Mouse (Mus musculus) liver, postnatal 0 days (tissue): ENCODE data around the gene Gm9774. TPM values are rescaled to one million over a fixed set of nuclear protein-coding genes. Genes with fewer than 3 reads are reported as not detected.

Experiments used
- ATAC-seq: fragments of 200-750 bp; cut with Nextera tagmentation; 2 replicates; pipeline ENCODE4 v1.8.0; 2017; ENCODE audit warnings: mild to moderate bottlenecking, moderate library complexity
- DNase-seq: peaks from one replicate; pipeline ENCODE4 v3.0.0-alpha.2; 2016
- H3K27ac ChIP-seq: fragments of 300-500 bp; sonication (generic); 2 replicates; pipeline ENCODE4 v1.5.1; 2014; ENCODE audit warnings: antibody characterized with exemption, moderate library complexity, mild to moderate bottlenecking, low read depth
- H3K27me3 ChIP-seq: fragments of 300-500 bp; sonication (generic); 2 replicates; pipeline ENCODE4 v1.6.1; 2014; ENCODE audit warnings: low read length, control low read depth, mixed read lengths; ENCODE audit not compliant: insufficient read depth
- H3K36me3 ChIP-seq: fragments of 300-500 bp; sonication (generic); replicated peaks from 2 replicates; pipeline ENCODE4 v1.6.1; 2014; ENCODE audit warnings: mild to moderate bottlenecking, control low read depth, low read length, moderate library complexity, mixed read lengths; ENCODE audit not compliant: insufficient read depth
- H3K4me1 ChIP-seq: fragments of 300-500 bp; sonication (generic); 2 replicates; pipeline ENCODE4 v1.6.1; 2014; ENCODE audit warnings: antibody characterized with exemption, mild to moderate bottlenecking, control low read depth; ENCODE audit not compliant: insufficient read depth
- H3K4me2 ChIP-seq: fragments of 300-500 bp; sonication (generic); 2 replicates; pipeline ENCODE4 v1.6.1; 2014; ENCODE audit warnings: low read depth, mild to moderate bottlenecking, low read length, moderate library complexity, mixed read lengths
- H3K4me3 ChIP-seq: fragments of 300-500 bp; sonication (generic); 2 replicates; pipeline ENCODE4 v1.5.1; 2014; ENCODE audit warnings: low read depth, low read length
- H3K9ac ChIP-seq: fragments of 300-500 bp; sonication (generic); replicated peaks from 2 replicates; pipeline ENCODE4 v1.6.1; 2014; ENCODE audit warnings: mild to moderate bottlenecking, moderate library complexity
- H3K9me3 ChIP-seq: fragments of 300-500 bp; sonication (generic); 2 replicates; pipeline ENCODE4 v1.6.1; 2016; ENCODE audit warnings: mild to moderate bottlenecking, control low read depth, low read length, mixed read lengths
- CTCF ChIP-seq: sonication (generic); IDR thresholded peaks from 2 replicates; pipeline ENCODE4 v1.5.1; 2016; ENCODE audit warnings: antibody characterized with exemption, low read depth
- EP300 ChIP-seq: IDR thresholded peaks from 2 replicates; pipeline ENCODE4 v1.6.1; 2016; ENCODE audit warnings: antibody characterized with exemption, low read depth, mild to moderate bottlenecking
- WGBS: fragments of 180-500 bp; shearing (Covaris S2); extraction: QIAGEN DNeasy Blood & Tissue Kit; methylation state at CpG from one replicate; pipeline ENCODE4 v1.1.7; 2014; ENCODE audit not compliant: insufficient replicate concordance; 5-methylcytosine and 5-hydroxymethylcytosine counted together
- polyA plus RNA-seq: library from polyadenylated mRNA; unstranded; fragments of >200 nt; fragmentation: Nextera tagmentation; extraction: Ambion mirVana; gene quantifications from 2 replicates; pipeline ENCODE4 v1.2.1, GENCODE M21; 2015

Gene Gm9774
- polyA plus RNA-seq, 1 experiment from 2014 or later: 4.5 TPM

- Histone ChIP-seq H3K27ac (no peak within 1 kb of the TSS), H3K4me3 (no peak within 1 kb of the TSS), H3K27me3 (no peaks in the 10 kb centered on the region), H3K4me1 (no peaks in the 10 kb centered on the region), H3K4me2 (no peak within 1 kb of the TSS), H3K9ac (no peak within 1 kb of the TSS), H3K9me3 (no peaks in the 10 kb centered on the region), H3K36me3 (no peaks in the 10 kb centered on the region)
- DNase-seq (no peak), ATAC-seq (no peak)
- 91% methylated on average over 3 of the region's 3 CpGs for WGBS
- TF ChIP-seq CTCF (no peak), EP300 (no peak)
Observed at GRCm38 (mm10) chr3:92438689-92439088, 9.5 kb upstream of the Gm9774 start, which contains the start of gene Sprr1b. Sprr1b (minus strand) TSS chr3:92438789.

DNA sequence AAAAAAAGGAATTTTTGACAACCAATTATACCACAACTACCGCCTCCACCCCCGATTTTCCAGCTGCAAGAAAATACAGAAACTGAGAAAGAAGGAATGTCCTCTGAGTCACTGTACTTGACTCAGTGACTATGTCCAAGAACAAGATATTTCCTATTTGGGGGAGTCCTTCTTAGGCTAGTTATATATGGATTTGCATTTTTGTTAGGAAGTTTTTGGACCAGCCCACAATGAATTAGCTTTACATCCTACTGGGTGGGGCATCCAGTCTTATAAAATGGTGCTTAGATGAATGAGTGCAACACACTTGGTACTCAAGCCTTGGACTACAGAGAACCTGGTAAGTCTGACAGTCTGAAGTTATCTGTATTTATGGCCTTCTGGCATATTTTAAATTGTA, 3.1 kb upstream of the Gm9774 start, which contains the start of gene Sprr2k:
TSS of gene Sprr2k (plus strand) at position 301 of the 400 bp plus-strand sequence.
- no peak within 1 kb of the TSS for H3K4me3 ChIP-seq
- H3K4me1 ChIP-seq: no peaks in the 10 kb centered on the region
- H3K4me2 ChIP-seq: no peak within 1 kb of the TSS
- TF ChIP-seq EP300 (no peak), CTCF (no peak)
- peaks cover 3% of the 10 kb centered on the region; the same call in 1 of the 2 replicates for H3K9me3 ChIP-seq
- DNase-seq: no peak
- no peaks in the 10 kb centered on the region for H3K36me3 ChIP-seq
- no peak within 1 kb of the TSS for H3K9ac ChIP-seq
- no peak for ATAC-seq
- H3K27ac ChIP-seq: no peak within 1 kb of the TSS
- 88% methylated on average over 2 of the region's 2 CpGs for WGBS
- no peaks in the 10 kb centered on the region for H3K27me3 ChIP-seq

GRCm38 (mm10) chr3:92417782-92418181, 11.4 kb downstream of the Gm9774 start, which contains the start of gene Sprr2j-ps:
Sprr2j-ps (plus strand) TSS chr3:92418082.
- Histone ChIP-seq H3K9ac (no peak within 1 kb of the TSS), H3K4me3 (no peak within 1 kb of the TSS), H3K4me2 (no peak within 1 kb of the TSS), H3K9me3 (no peaks in the 10 kb centered on the region), H3K4me1 (no peaks in the 10 kb centered on the region), H3K27ac (no peak within 1 kb of the TSS), H3K27me3 (no peaks in the 10 kb centered on the region), H3K36me3 (no peaks in the 10 kb centered on the region)
- WGBS: 80% methylated on average over 2 of the region's 2 CpGs
- TF ChIP-seq CTCF: no peak
- TF ChIP-seq EP300: no peak
- DNase-seq: no peak
- no peak for ATAC-seq

GRCm38 (mm10) chr3:92407691-92408090, 21.5 kb downstream of the Gm9774 start, which contains the start of gene Sprr2i:
Sprr2i (plus strand) TSS chr3:92407991.
- no peak within 1 kb of the TSS for H3K4me3 ChIP-seq
- H3K4me1 ChIP-seq: no peaks in the 10 kb centered on the region
- H3K36me3 ChIP-seq: no peaks in the 10 kb centered on the region
- WGBS: 76% methylated on average over 2 of the region's 2 CpGs
- no peaks in the 10 kb centered on the region for H3K9me3 ChIP-seq
- no peak within 1 kb of the TSS for H3K4me2 ChIP-seq
- H3K27ac ChIP-seq: no peak within 1 kb of the TSS
- ATAC-seq (no peak), DNase-seq (no peak)
- no peak within 1 kb of the TSS for H3K9ac ChIP-seq
- TF ChIP-seq EP300: no peak
- TF ChIP-seq CTCF: no peak
- no peaks in the 10 kb centered on the region for H3K27me3 ChIP-seq

DNA sequence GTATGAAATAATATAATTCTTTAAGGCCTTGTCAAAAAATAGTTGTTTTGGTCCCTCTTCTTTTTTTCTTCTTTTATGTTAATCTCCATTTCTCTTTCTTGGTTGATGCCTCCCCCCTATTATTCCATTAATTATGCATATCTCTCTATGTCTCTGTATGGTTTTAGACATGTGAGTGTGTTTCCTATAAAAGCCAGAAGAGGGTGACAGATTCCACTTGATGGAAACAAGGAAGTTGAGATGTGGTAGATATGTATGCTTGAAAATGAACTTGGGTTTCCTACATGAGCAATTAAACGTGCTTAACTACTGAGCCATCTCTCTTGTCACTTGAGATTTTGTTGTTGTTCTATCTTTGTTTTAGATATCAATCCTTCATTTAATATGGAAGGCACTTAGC, 34.9 kb downstream of the Gm9774 start:
- Histone ChIP-seq H3K27me3 (no peaks in the 10 kb centered on the region), H3K9ac (no peak overlapping the region), H3K27ac (no peak overlapping the region), H3K36me3 (no peaks in the 10 kb centered on the region), H3K4me2 (no peak overlapping the region), H3K4me3 (no peak overlapping the region), H3K4me1 (no peaks in the 10 kb centered on the region), H3K9me3 (no peaks in the 10 kb centered on the region)
- DNase-seq (no peak), ATAC-seq (no peak)
- TF ChIP-seq CTCF (peak; percentile 36; the same call in 1 of the 2 replicates), EP300 (no peak)
- WGBS: 28% methylated on average over 1 of the region's 1 CpGs

- Histone ChIP-seq H3K27ac (no peak within 1 kb of the TSS), H3K27me3 (no peaks in the 10 kb centered on the region), H3K9ac (no peak within 1 kb of the TSS), H3K4me2 (no peak within 1 kb of the TSS), H3K36me3 (no peaks in the 10 kb centered on the region), H3K9me3 (no peaks in the 10 kb centered on the region), H3K4me1 (no peaks in the 10 kb centered on the region), H3K4me3 (no peak within 1 kb of the TSS)
- ATAC-seq (no peak), DNase-seq (no peak)
- 69% methylated on average over 1 of the region's 1 CpGs for WGBS
- TF ChIP-seq EP300 (no peak), CTCF (no peak)
Observed at GRCm38 (mm10) chr3:92385385-92385784, 43.8 kb downstream of the Gm9774 start, which contains the start of gene Sprr2h. Sprr2h (plus strand) TSS chr3:92385685.

Other genes starting within 250 kb of the Gm9774 start
- gene Sprr2a1, start 213.6 kb downstream of the Gm9774 start, polyA plus RNA-seq: not detected in 2 replicates
- 0.21 TPM in 1 of 2 replicates, not detected in the other for gene Sprr2a2, start 213.5 kb downstream of the Gm9774 start, polyA plus RNA-seq
- not detected in 2 replicates for gene Sprr2a3, start 144.0 kb downstream of the Gm9774 start, polyA plus RNA-seq
- gene Sprr2b, start 112.8 kb downstream of the Gm9774 start, polyA plus RNA-seq: not detected in 2 replicates
- gene Sprr2d, start 90.3 kb downstream of the Gm9774 start, polyA plus RNA-seq: not detected in 2 replicates
- not detected in 2 replicates for gene Sprr2e, start 77.3 kb downstream of the Gm9774 start, polyA plus RNA-seq
- not detected in 2 replicates for gene Sprr2f, start 64.2 kb downstream of the Gm9774 start, polyA plus RNA-seq
- not detected in 2 replicates for gene Sprr2h, start 43.7 kb downstream of the Gm9774 start, polyA plus RNA-seq
- not detected in 2 replicates for gene Sprr2i, start 21.4 kb downstream of the Gm9774 start, polyA plus RNA-seq
- not detected in 2 replicates for gene Sprr2j-ps, start 11.3 kb downstream of the Gm9774 start, polyA plus RNA-seq
- 0.18 TPM in 1 of 2 replicates, not detected in the other for gene Sprr2k, start 3.2 kb upstream of the Gm9774 start, polyA plus RNA-seq
- not detected in 2 replicates for gene Sprr1b, start 9.4 kb upstream of the Gm9774 start, polyA plus RNA-seq
- not detected in 2 replicates for gene Sprr3, start 29.3 kb upstream of the Gm9774 start, polyA plus RNA-seq
- 0.14 TPM in 1 of 2 replicates, not detected in the other for gene Sprr1a, start 56.5 kb upstream of the Gm9774 start, polyA plus RNA-seq
- gene Sprr4, start 71.1 kb upstream of the Gm9774 start, polyA plus RNA-seq: not detected in 2 replicates
- not detected in 2 replicates for gene 2310046K23Rik, start 105.1 kb upstream of the Gm9774 start, polyA plus RNA-seq
- not detected in 2 replicates for gene Ivl, start 144.3 kb upstream of the Gm9774 start, polyA plus RNA-seq
- gene Smcp, start 159.6 kb upstream of the Gm9774 start, polyA plus RNA-seq: 5.1 and 6.3 TPM in 2 replicates
- gene 2210017I01Rik, start 178.1 kb upstream of the Gm9774 start, polyA plus RNA-seq: not detected in 2 replicates
- not detected in 2 replicates for gene Lce6a, start 192.2 kb upstream of the Gm9774 start, polyA plus RNA-seq
- not detected in 2 replicates for gene Lce1a1, start 218.9 kb upstream of the Gm9774 start, polyA plus RNA-seq
- not detected in 2 replicates for gene Lce1b, start 227.5 kb upstream of the Gm9774 start, polyA plus RNA-seq
- gene Lce1a2, start 240.9 kb upstream of the Gm9774 start, polyA plus RNA-seq: not detected in 2 replicates
- not detected in 2 replicates for gene Lce1c, start 249.8 kb upstream of the Gm9774 start, polyA plus RNA-seq